In the genomic region with DNA sequence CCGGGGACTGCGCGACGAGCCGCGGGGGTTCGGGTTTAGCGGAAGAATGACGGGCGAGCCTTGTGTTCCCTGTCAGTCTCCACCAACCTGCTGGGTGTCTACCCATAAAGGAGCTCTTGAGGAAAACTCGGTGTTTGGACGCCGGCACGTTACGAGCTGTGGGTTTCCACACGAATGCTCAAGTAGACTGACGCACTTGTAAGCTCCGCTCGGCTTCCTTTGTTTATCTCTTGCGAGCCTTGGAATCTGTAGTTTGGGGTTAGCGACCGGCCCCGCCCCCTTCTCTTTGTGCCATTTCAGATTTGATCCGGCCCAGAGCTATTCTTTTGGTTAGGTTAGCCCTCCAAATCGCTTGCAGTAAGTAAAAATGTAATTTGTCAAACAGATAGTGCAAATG, we compare ENCODE assay signal across 8 mouse cellular contexts. TPM values are rescaled to one million over a fixed set of nuclear protein-coding genes. Genes with fewer than 3 reads are reported as not detected.
DNase-seq lines count a peak whose midpoint lies in the region; ATAC-seq and TF ChIP-seq lines count a peak whose summit lies in the region.

No protein-coding gene starts in this region.

- H3K36me3 ChIP-seq in hindbrain, embryonic 16.5 days (ENCODE audit: control insufficient read depth, insufficient read depth, low read length), result no peaks in the 10 kb centered on the region
- no peaks in the 10 kb centered on the region for H3K36me3 ChIP-seq in lung, embryonic 15.5 days
- no peaks in the 10 kb centered on the region for H3K36me3 ChIP-seq in stomach, embryonic 14.5 days (ENCODE audit: control insufficient read depth, insufficient read depth, low read length)

- peak overlapping the region; percentile 85 for H3K27ac ChIP-seq in cerebellum, adult 2 months (ENCODE audit: insufficient read depth, low read length)
- peak overlapping the region; percentile 97 for H3K27ac ChIP-seq in hindbrain, embryonic 16.5 days (ENCODE audit: low read depth, low read length)
- peak overlapping the region; percentile 96 for H3K27ac ChIP-seq in lung, embryonic 15.5 days
- H3K27ac ChIP-seq in stomach, embryonic 14.5 days (ENCODE audit: low read length), result peak overlapping the region; percentile 93

- H3K4me1 ChIP-seq in cerebellum, adult 2 months (ENCODE audit: control insufficient read depth, insufficient read depth, low read length), result no peaks in the 10 kb centered on the region
- H3K4me1 ChIP-seq in hindbrain, embryonic 16.5 days (ENCODE audit: control insufficient read depth, insufficient read depth, low read depth, low read length), result peaks cover 8% of the 10 kb centered on the region
- 0 out of 2 replicates have a peak, but pooled peaks cover 11% of the 10 kb centered on the region for H3K4me1 ChIP-seq in lung, embryonic 15.5 days
- H3K4me1 ChIP-seq in stomach, embryonic 14.5 days (ENCODE audit: control insufficient read depth, insufficient read depth, low read length), result peaks cover 3% of the 10 kb centered on the region; the same call in 1 of the 2 replicates

- no peaks in the 10 kb centered on the region for H3K27me3 ChIP-seq in cerebellum, adult 2 months (ENCODE audit: control insufficient read depth, insufficient read depth, low read length)
- H3K27me3 ChIP-seq in hindbrain, embryonic 16.5 days (replicated peaks; ENCODE audit: control insufficient read depth, insufficient read depth, low read length), result no peaks in the 10 kb centered on the region
- no peaks in the 10 kb centered on the region for H3K27me3 ChIP-seq in lung, embryonic 15.5 days
- H3K27me3 ChIP-seq in stomach, embryonic 14.5 days (ENCODE audit: control insufficient read depth, insufficient read depth, low read length), result no peaks in the 10 kb centered on the region

- TF ChIP-seq POLR2A in cerebellum, adult 2 months (IDR thresholded peaks at IDR 0.05; ENCODE audit: borderline replicate concordance, insufficient read depth, low read length), result no peak

- H3K4me3 ChIP-seq in cerebellum, adult 2 months (replicated peaks; ENCODE audit: insufficient read depth, low read depth, low read length), result peak overlapping the region; percentile 79
- H3K4me3 ChIP-seq in hindbrain, embryonic 16.5 days (ENCODE audit: low read length), result peak overlapping the region; percentile 91
- H3K4me3 ChIP-seq in lung, embryonic 15.5 days, result peak overlapping the region; percentile 89
- peak overlapping the region; percentile 48 for H3K4me3 ChIP-seq in stomach, embryonic 14.5 days (ENCODE audit: low read depth, low read length)

- no peaks in the 10 kb centered on the region for H3K9me3 ChIP-seq in hindbrain, embryonic 16.5 days (ENCODE audit: control insufficient read depth, low read length)
- H3K9me3 ChIP-seq in lung, embryonic 15.5 days, result no peaks in the 10 kb centered on the region
- no peaks in the 10 kb centered on the region for H3K9me3 ChIP-seq in stomach, embryonic 14.5 days (ENCODE audit: control insufficient read depth, low read depth, low read length)

- TF ChIP-seq CTCF in cerebellum, adult 2 months (IDR thresholded peaks at IDR 0.05; ENCODE audit: borderline replicate concordance, insufficient read depth, low read depth, low read length), result no peak

- H3K4me2 ChIP-seq in hindbrain, embryonic 16.5 days (ENCODE audit: low read length), result peak overlapping the region; percentile 73
- peak overlapping the region; percentile 67 for H3K4me2 ChIP-seq in lung, embryonic 15.5 days
- peak overlapping the region; percentile 53 for H3K4me2 ChIP-seq in stomach, embryonic 14.5 days (replicated peaks; ENCODE audit: low read depth, low read length)

- H3K9ac ChIP-seq in hindbrain, embryonic 16.5 days (ENCODE audit: low read depth, low read length), result peak overlapping the region; percentile 78
- H3K9ac ChIP-seq in lung, embryonic 15.5 days, result peak overlapping the region; percentile 83
- H3K9ac ChIP-seq in stomach, embryonic 14.5 days (replicated peaks; ENCODE audit: low read depth, low read length), result peak overlapping the region; percentile 51

- ATAC-seq in hindbrain, embryonic 16.5 days, result no peak
- ATAC-seq in lung, embryonic 15.5 days (ENCODE audit: borderline replicate concordance, extremely low read depth, low FRiP score, low TSS enrichment), result no peak
- ATAC-seq in stomach, embryonic 14.5 days (ENCODE audit: insufficient number of reproducible peaks, insufficient read depth, low FRiP score, low read depth), result peak; percentile 28; the same call in 1 of the 2 replicates

- no peak for DNase-seq in cerebellum, adult 2 months
- DNase-seq in cerebellum, adult 18-20 months, result no peak
- peak; percentile 83 for DNase-seq in CD4-positive helper T cell, adult 2 months (ENCODE audit: low read depth, low spot score)
- DNase-seq in embryo, embryonic 10.5 days (ENCODE audit: low spot score), result peak; percentile 83
- no peak for DNase-seq in urinary bladder, postnatal 10 days (ENCODE audit: low spot score)

- under 1% methylated on average over 25 of the region's 25 CpGs for WGBS in cerebellum, adult 2 months
- WGBS in hindbrain, embryonic 16.5 days, result under 1% methylated on average over 25 of the region's 25 CpGs
- WGBS in lung, embryonic 15.5 days, result under 1% methylated on average over 25 of the region's 25 CpGs
- under 1% methylated on average over 25 of the region's 25 CpGs for WGBS in stomach, embryonic 14.5 days

RNA-seq across cellular contexts. Expression of a gene that starts 0.6 kb away (rescaled TPM):
- 20.8 and 21.2 TPM in 2 replicates for polyA plus RNA-seq in cerebellum, adult 2 months (2012; rRNA removed)
- polyA plus RNA-seq in hindbrain, embryonic 16.5 days (2015; fragmentation: Nextera tagmentation; extraction: Ambion mirVana), result 19.3 and 24.1 TPM in 2 replicates
- 10.1 and 11.5 TPM in 2 replicates for polyA plus RNA-seq in lung, embryonic 15.5 days (2015; fragmentation: Nextera tagmentation; extraction: Ambion mirVana)
- polyA plus RNA-seq in stomach, embryonic 14.5 days (2014; fragmentation: Nextera tagmentation; extraction: Ambion mirVana), result 24.3 and 26.5 TPM in 2 replicates

RNA-seq across cellular contexts. Expression of a gene that starts 10.8 kb away (rescaled TPM):
- polyA plus RNA-seq in cerebellum, adult 2 months (2012; rRNA removed), result 25.7 and 28.4 TPM in 2 replicates
- 62.0 and 69.5 TPM in 2 replicates for polyA plus RNA-seq in hindbrain, embryonic 16.5 days (2015; fragmentation: Nextera tagmentation; extraction: Ambion mirVana)
- 123 and 133 TPM in 2 replicates for polyA plus RNA-seq in lung, embryonic 15.5 days (2015; fragmentation: Nextera tagmentation; extraction: Ambion mirVana)
- 145 and 150 TPM in 2 replicates for polyA plus RNA-seq in stomach, embryonic 14.5 days (2014; fragmentation: Nextera tagmentation; extraction: Ambion mirVana)

Comparison
In these comparisons a context has a peak if more than half of its experiments do, and no peak if none do; other contexts are left out.
1. DNase-seq: peak in CD4-positive helper T cell, adult 2 months (single experiment) and embryo, embryonic 10.5 days (single experiment); none in cerebellum, adult 2 months (0 of 2), cerebellum, adult 18-20 months (0 of 2) and urinary bladder, postnatal 10 days (single experiment).
2. Peak in every context shown above with its lines, with median percentiles within 50 percentile points of each other: H3K27ac ChIP-seq, H3K4me3 ChIP-seq, H3K4me2 ChIP-seq and H3K9ac ChIP-seq.